Mouse (Mus musculus) left cerebral cortex, adult 9 months (tissue): ENCODE data around the gene Brip1.
"Not testable (repeated sequence)": the region's sequence is repeated elsewhere in the genome, so short reads cannot be mapped to it uniquely, and the experiment has no call there.

Experiments
- DNase-seq, 2 experiments: peaks; one replicate each; pipeline ENCODE4 v3.0.0; 2022; ENCODE audit warnings: low spot score in 2 of 2

Gene Brip1

GRCm38 (mm10) chr11:86201037-86201786, at the start of gene Brip1:
Brip1 (minus strand) TSS chr11:86201193.
- DNase-seq: peak; percentile 69 to 91

- DNase-seq: no peak
Measured at GRCm38 (mm10) chr11:86232446-86232845, 31.5 kb upstream of the Brip1 start.

DNA sequence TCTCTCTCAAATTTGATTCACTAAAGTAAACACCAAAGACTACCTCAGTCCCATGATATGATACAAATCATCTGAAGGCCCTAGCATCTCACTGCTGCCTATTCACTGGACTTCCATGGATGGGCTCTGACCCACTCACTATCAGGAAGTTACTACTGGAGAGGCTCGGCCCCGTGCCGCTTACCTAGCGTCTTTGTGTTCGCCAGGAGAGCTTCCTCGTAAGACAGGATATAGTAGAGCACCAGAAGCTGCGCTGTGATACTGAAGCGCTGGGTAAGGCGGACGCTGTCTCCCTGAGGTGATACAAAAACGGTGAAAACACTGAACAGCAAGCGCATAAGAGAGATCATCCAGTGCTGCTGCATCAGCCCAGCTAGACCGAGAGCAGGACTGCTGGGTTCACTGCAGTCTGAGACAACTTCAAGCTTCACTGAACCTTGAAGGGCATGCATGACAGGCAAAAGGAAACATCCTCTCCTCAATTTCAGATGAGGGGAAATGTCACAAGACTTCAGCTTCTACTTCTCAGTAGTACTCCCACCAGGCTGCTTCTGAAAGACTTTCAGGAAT, 30.9 kb upstream of the Brip1 start:
- no peak for DNase-seq

DNA sequence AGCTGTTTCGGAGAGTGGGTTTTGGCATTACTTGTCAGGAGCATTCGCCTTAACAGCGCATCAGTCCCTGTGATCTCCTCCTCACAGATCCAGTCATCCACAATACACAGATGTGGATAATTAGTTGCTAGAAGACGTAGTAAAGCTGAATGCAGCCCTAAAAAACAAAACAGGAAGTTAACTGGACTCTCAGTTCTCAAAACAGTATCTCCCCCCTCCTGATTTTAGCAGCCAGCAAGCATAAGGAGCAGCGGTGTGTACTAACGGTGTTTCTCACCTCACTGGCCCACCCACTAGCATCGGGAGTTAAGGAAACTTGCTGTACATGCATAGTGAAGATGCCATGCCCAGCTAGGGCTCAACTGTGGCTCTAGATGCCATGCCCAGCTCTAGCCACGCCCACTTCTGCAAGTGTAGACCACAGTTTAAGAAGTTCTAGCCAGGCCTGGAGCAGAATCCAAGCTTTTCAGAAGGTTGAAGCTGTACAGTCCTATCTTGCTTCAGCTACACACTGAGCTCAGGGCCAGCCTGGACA, 25.7 kb upstream of the Brip1 start:
- no peak for DNase-seq

GRCm38 (mm10) chr11:86225761-86226160, 24.8 kb upstream of the Brip1 start:
- DNase-seq: no peak

- no peak for DNase-seq
Measured at GRCm38 (mm10) chr11:86211803-86212202, 10.8 kb upstream of the Brip1 start.

DNA sequence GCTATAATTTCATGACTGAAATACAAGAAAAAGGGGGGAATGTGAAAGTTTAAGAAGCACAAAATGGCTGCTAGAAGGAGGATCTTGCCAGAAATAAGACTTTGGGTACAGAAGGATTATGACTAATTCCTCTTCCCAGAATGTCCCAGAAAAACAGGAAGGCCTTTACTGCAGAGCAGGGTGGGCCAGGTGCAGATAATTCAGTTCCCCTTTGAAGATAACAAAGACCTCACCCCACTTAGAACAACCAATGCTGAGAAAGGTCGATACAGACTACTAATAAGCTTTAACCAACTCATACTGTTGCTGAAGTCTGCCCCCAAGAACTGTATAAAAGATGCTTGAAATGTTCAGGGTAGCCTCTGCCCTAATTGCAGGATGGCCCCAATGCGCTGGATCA, 8.1 kb upstream of the Brip1 start:
- DNase-seq: no peak

DNA sequence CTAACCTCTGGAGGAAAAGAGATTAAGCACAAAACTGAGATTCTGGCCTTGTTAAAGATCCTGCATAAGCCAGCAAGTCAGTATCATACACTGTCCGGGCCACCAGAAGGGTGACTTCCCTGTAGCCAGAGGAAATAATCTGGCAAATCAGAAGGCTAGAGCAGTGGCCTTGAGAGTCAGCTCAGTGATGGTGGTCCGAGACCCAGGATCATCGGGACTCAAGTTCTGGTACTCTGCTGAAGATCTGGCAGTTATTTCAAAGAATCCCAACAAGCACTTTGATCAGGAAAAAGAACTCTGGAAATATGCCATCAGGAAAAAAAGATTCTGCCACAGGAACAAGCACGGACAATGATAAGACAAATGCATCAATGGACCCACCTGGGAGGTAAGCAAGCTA, 4.9 kb upstream of the Brip1 start:
- no peak for DNase-seq

- no peak for DNase-seq
Measured at GRCm38 (mm10) chr11:86205031-86205430, 4.0 kb upstream of the Brip1 start.

DNA sequence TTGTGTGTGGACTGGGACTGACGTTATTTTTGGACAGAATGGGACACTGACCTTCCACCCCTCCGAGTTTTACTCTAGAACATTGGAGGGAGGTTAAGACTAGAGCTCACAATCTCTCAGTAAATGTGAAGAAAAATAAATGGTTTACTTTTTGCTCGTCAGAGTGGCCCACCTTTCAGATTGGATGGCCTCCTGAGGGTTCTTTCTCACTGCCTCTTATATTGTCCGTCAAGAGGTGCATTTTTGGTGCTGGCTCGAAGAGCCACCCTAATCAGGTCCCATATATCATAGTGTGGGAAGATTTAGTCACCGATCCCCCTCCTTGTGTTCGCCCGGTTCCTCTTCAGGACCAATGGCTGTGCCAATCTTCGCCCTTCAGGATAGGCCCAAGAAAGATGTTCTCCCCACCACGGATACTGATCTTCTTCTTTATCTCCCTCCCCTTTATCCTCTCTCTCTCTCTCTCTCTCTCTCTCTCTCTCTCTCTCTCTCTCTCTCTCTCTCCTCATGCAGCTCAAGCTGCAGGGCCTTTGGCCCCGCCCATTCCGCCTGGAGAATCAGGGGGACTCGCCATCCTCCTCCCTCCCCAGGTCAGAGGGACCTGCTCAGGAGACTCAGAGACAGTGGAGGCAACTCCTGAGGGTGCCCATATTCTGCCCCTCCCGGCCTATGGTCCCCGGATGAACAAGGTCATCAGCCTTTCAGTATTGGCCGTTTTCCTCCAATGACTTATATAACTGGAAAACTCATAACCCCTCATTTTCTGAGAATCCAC, 1.1 kb upstream of the Brip1 start:
- DNase-seq: no peak

- DNase-seq: no peak
Measured at GRCm38 (mm10) chr11:86200460-86201021, 452 bp downstream of the Brip1 start.

GRCm38 (mm10) chr11:86199733-86200132, 1.3 kb downstream of the Brip1 start:
- DNase-seq: no peak

- not testable (repeated sequence) for DNase-seq
Measured at GRCm38 (mm10) chr11:86185224-86185623, 15.8 kb downstream of the Brip1 start.

DNA sequence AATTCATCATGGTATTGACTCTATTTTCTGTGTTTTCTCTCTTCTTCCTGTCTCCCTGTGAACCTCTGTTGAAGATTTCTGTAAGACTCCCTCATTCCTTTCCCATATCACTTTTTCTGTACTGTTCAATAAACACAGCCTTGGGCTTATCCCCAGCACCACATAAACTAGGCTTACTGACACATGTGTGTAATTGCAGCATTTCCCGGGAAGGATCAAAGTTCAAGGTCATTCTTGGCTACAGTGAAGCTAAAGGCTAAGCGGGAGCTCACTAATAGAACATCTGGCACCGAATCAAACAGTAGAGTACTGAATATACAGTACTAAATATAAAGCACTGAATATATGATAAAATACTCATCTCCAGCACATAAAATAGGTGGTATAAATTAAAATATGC, 25.2 kb downstream of the Brip1 start:
- DNase-seq: no peak

DNA sequence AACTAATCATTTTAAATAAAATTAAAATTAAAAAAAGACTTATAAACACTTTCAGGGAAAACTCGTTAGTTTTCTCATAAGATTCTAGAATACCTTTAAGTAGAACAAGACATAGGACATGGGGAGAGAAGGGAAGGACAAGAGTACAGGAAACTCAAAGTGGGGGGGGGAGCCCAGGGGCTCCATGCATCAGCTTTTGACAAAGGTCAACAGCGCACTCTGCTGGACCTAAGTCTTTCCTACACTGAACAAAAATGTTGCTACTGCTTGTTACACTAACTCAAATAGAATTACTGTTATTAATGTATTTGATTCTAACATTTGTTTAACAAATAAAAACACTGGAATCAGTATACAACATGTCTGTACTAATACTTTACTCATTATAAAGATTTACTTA, 26.8 kb downstream of the Brip1 start:
- peak in 1 of 2 experiments; percentile 38 for DNase-seq

DNA sequence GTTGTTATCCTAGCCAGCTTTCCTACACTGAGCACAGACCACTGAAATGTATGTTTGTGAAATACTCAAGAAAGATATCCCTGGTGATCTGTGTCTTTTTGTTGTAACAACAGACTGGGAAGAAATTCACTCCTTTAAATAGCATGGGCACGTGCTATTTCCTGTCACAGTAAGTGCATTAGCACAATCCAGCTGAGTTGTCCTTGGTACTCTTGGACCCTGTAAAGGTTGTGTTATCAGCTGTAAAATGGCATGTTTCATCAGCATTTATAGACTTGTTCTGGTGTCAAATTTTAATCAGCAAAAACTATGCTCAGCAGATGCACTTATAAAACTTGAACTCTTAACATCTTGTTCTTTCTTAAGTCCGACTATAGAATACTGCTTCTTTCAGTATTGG, 30.2 kb downstream of the Brip1 start:
- no peak for DNase-seq

DNA sequence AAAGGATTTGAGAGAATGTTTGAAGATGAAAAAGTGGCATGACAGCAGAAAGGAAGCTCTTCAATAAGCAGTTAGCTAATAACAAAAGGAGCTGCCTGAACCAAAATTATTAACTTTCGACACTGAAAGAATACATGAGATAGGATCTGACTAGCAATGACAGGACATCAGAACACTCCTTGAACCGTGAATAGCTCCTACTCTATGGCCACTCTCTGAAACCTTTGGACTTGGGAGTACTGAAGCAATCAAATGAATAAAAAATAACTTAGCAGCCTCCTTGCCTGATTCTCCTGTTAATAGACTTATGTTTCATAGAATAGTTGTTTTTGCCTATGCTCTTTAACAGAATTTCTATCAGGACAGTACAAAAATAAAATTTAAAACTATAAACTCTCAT, 40.7 kb downstream of the Brip1 start:
- DNase-seq: no peak

- no peak for DNase-seq
Measured at GRCm38 (mm10) chr11:86158950-86159349, 42.0 kb downstream of the Brip1 start.

- no peak for DNase-seq
Measured at GRCm38 (mm10) chr11:86155638-86156037, 45.4 kb downstream of the Brip1 start.

DNA sequence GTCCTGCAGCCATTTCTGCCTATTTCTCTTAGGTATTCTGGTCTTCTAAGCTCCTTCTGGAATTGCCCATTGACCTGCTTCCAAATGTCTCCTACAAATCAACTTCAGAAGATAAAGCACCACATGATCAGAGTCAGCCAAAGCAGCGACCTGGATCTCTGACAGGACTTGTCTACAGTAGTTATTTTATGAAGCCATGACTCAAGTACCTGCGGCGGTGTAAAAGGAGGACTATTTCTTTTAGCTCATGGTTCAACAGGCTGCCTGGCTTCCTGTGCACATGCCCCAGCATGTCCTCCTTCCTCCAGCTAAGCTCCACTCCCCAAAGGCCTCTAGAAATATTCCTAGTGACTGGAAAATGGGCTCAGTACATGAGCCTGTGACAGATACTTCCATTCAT, 69.7 kb downstream of the Brip1 start:
- no peak for DNase-seq

- DNase-seq: no peak
Measured at GRCm38 (mm10) chr11:86117078-86117869, 83.7 kb downstream of the Brip1 start.
